Mouse (Mus musculus): ENCODE results near the gene Tax1bp1.

The Tax1bp1 gene

DNA sequence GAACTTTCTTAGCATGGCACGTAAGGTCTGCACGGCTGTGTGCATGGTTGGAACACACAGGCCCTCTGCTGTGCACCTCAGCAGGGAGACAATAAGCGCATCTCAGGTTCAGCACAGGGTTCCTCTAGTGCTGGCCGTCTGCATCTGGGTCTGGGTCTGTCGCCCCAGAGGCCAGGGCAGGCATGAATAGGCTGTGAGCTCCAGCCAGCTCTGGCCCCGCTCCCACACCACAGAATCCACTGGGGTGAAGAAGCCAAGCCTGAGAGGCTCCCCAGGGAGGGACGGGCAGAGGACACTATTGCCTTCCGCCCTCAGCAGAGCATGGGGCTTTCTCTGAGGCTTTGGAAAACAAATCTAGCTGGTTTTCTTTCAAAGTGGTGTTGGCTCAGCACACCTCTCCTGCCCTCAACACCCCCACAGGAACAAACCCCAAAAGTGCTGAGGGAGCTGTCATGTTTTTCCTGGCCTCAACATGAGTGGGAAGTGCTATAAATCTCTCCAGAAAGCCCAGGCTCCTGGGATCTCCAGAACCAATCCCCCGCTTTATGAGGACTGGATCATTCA, 82.6 kb downstream of the Tax1bp1 start:
- DNase-seq (ENCODE audit: low read depth in 1 of 2, low spot score in 2 of 2) = no peak

DNA sequence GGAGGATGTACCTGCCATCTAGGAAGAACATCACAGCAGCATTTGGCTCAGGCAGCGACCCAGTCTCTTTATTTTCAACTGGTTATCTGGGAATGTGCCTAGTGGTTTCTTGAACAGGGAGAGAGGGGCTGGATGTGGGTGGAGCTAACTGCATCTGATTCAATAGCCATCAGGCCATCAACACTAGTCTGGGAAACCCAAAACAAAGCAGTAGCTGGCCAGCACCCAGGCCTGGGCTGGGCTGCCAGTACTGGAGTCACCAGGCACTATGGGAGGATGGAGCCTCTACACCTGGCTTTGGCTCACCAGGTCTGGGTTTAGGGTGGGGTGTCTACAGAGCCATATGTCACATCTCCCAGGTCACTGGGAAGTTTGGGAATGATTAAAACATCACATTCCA, 83.2 kb downstream of the Tax1bp1 start:
- DNase-seq (ENCODE audit: low read depth in 1 of 2, low spot score in 2 of 2) = no peak

DNA sequence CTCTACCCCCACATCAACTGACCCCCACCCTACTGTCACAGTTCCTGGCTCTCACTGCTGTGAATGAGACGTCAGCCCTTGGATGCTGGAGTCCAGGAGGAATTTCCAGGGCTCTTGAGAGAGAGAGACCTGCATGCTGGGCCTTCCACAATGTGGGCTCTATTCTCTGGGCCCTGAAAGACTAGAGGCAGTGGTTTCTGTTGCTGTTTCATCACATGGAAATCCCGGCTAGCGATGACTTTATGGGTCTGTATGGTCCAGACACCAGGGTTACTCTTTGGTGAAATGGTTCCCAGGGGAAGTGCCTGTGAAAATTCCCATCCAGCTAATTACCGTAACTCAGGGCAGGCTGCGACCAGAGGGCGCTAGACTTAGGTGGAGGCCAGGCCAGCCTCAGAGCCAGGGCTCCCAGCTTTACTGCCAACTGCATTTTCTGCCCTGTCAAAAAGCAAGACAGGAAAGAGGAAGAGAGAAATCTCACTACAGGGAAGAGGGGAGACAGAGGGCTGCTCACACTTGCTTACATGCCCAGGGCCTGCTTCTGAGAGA, 83.8 kb downstream of the Tax1bp1 start:
- DNase-seq (ENCODE audit: low read depth in 1 of 2, low spot score in 2 of 2) = no peak

DNA sequence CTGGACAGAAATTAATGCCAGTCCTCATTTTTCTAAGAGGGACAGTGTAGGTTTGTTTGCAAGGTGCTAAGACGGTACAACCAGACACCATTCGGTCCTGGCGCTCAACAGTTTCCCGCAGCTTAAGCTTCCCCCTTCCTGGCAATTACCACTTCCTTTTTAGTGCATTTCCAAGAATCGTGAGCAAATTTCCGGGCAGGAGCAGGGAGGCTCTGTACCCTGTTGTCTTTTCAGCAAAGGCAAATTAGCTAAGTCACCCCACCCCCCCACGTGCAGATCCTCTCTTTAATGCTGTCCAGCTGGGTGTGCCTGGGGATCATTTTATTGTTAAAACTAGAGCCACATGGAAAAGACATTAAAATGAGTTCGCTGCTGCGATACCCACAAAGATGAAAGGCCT, 88.7 kb downstream of the Tax1bp1 start:
- DNase-seq (ENCODE audit: low read depth in 1 of 2, low spot score in 2 of 2) = no peak

DNA sequence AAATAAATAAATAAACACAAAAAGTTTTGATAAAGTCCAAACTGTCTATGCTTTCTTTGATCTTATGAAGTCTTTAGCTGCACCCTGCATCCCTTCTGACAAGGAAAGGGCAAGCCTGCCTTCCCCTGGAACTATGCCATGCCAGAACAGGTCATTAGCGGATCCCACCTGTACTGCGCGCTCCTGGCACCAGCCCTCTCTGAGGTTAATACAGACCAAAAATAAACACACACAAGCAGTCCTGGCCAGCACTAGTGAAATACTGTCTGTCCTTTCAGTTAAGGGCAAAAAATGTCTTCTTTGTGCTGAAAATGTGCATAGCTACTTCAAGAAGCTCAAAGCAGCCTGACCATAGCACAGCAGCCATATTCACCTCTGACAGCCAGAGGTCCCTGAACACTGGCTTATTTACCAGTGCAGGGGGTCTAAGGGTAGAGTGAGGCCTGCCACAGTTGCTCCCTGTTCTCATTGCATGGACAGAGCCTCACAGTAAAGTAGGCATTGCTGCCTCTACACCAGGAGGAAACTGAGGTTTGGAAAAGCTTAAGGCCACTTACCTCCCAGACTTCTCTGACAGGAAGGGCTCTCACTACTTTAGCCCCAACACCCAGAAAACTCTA, 91.8 kb downstream of the Tax1bp1 start:
- DNase-seq (ENCODE audit: low read depth in 1 of 2, low spot score in 2 of 2) = no peak

All from monocyte, adult 2 months (primary cell).